Mouse (Mus musculus) testis, adult 2 months (tissue): ENCODE data around the gene Slc4a4. TPM values are rescaled to one million over a fixed set of nuclear protein-coding genes. Genes with fewer than 3 reads are reported as not detected.

Experiments
- H3K27ac ChIP-seq: fragments of 200-500 bp; 2 replicates; pipeline ENCODE4 v1.5.1; 2012; ENCODE audit warnings: low read depth, low read length; ENCODE audit not compliant: control insufficient read depth, insufficient read depth
- H3K27me3 ChIP-seq: fragments of 200-500 bp; 2 replicates; pipeline ENCODE4 v1.6.1; 2012; ENCODE audit warnings: mild to moderate bottlenecking, low read length, moderate library complexity; ENCODE audit not compliant: control insufficient read depth, insufficient read depth
- H3K36me3 ChIP-seq: fragments of 200-500 bp; 2 replicates; pipeline ENCODE4 v1.6.1; 2012; ENCODE audit warnings: mild to moderate bottlenecking, low read length; ENCODE audit not compliant: control insufficient read depth, insufficient read depth
- H3K4me1 ChIP-seq: fragments of 200-500 bp; 2 replicates; pipeline ENCODE4 v1.6.1; 2012; ENCODE audit warnings: low read length; ENCODE audit not compliant: control insufficient read depth, insufficient read depth
- H3K4me3 ChIP-seq: fragments of 200-500 bp; 2 replicates; pipeline ENCODE4 v1.5.1; 2012; ENCODE audit warnings: low read depth, mild to moderate bottlenecking, low read length, moderate library complexity, mixed read lengths; ENCODE audit not compliant: control insufficient read depth
- CTCF ChIP-seq: fragments of 200-500 bp; IDR thresholded peaks from 2 replicates; pipeline ENCODE4 v1.5.1; 2012; ENCODE audit warnings: low read depth, mild to moderate bottlenecking, inconsistent platforms, low read length, moderate library complexity; ENCODE audit not compliant: control insufficient read depth, insufficient read depth, insufficient replicate concordance
- POLR2A ChIP-seq: fragments of 200-500 bp; IDR thresholded peaks from 2 replicates; pipeline ENCODE4 v1.6.1; 2012; ENCODE audit warnings: low read depth, mild to moderate bottlenecking, inconsistent platforms, low read length, moderate library complexity; ENCODE audit not compliant: control insufficient read depth
- polyA plus RNA-seq: library from polyadenylated mRNA; depleted of rRNA; stranded (reverse); fragments of >200 nt; gene quantifications from 2 replicates; pipeline ENCODE4 v1.2.3, GENCODE M21; 2012

Gene Slc4a4
- polyA plus RNA-seq, 1 experiment = 0.38 TPM

GRCm38 (mm10) chr5:88975694-88976093 lies 89.1 kb downstream of the Slc4a4 start:
- no peaks in the 10 kb centered on the region for H3K27me3 ChIP-seq
- no peak overlapping the region for H3K27ac ChIP-seq
- no peaks in the 10 kb centered on the region for H3K36me3 ChIP-seq
- TF ChIP-seq POLR2A (no peak), CTCF (no peak)
- peaks cover 3% of the 10 kb centered on the region; the same call in 1 of the 2 replicates for H3K4me1 ChIP-seq
- H3K4me3 ChIP-seq = no peak overlapping the region

DNA sequence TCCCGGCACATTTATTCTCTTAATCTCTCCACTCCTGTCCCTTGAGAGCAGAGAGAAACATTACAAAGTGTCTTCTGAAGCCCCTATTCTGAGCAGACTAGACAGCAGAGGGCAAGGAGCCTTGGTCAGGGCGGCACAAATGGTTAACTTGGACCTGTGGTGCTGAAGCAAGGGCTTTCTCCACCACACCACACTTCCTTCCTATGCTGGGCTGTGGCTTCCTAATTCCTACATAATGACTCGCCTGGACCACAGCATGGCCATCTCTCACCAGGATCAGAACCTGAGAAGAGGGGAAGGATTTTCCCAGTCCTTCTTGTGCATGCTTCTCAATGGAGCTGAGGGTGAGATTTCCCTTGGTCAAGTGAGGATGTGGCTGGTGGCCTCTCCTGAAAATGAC lies 89.8 kb downstream of the Slc4a4 start:
- H3K27me3 ChIP-seq = no peaks in the 10 kb centered on the region
- H3K4me1 ChIP-seq = peaks cover 3% of the 10 kb centered on the region; the same call in 1 of the 2 replicates
- no peak overlapping the region for H3K4me3 ChIP-seq
- H3K27ac ChIP-seq = no peak overlapping the region
- H3K36me3 ChIP-seq = no peaks in the 10 kb centered on the region
- TF ChIP-seq CTCF (no peak), POLR2A (no peak)

- TF ChIP-seq POLR2A = no peak
- no peak for TF ChIP-seq CTCF
- no peak overlapping the region for H3K27ac ChIP-seq
- no peaks in the 10 kb centered on the region for H3K27me3 ChIP-seq
- H3K4me1 ChIP-seq = no peaks in the 10 kb centered on the region
- H3K36me3 ChIP-seq = no peaks in the 10 kb centered on the region
- no peak overlapping the region for H3K4me3 ChIP-seq
These were observed 94.1 kb downstream of the Slc4a4 start for GRCm38 (mm10) chr5:88980740-88981139.

- no peak for TF ChIP-seq POLR2A
- TF ChIP-seq CTCF = no peak
- H3K27ac ChIP-seq = no peak overlapping the region
- H3K27me3 ChIP-seq = no peaks in the 10 kb centered on the region
- H3K4me3 ChIP-seq = no peak overlapping the region
- no peaks in the 10 kb centered on the region for H3K36me3 ChIP-seq
- no peaks in the 10 kb centered on the region for H3K4me1 ChIP-seq
These were observed 94.8 kb downstream of the Slc4a4 start for GRCm38 (mm10) chr5:88981243-88982014.

GRCm38 (mm10) chr5:88982040-88982736 lies 95.6 kb downstream of the Slc4a4 start:
- Histone ChIP-seq H3K36me3 (no peaks in the 10 kb centered on the region), H3K4me3 (no peak overlapping the region), H3K27ac (no peak overlapping the region), H3K4me1 (no peaks in the 10 kb centered on the region), H3K27me3 (no peaks in the 10 kb centered on the region)
- TF ChIP-seq POLR2A (no peak), CTCF (no peak)

- H3K27ac ChIP-seq = no peak overlapping the region
- H3K4me1 ChIP-seq = no peaks in the 10 kb centered on the region
- TF ChIP-seq POLR2A (no peak), CTCF (no peak)
- H3K27me3 ChIP-seq = no peaks in the 10 kb centered on the region
- H3K36me3 ChIP-seq = no peaks in the 10 kb centered on the region
- H3K4me3 ChIP-seq = no peak overlapping the region
These were observed 96.6 kb downstream of the Slc4a4 start for GRCm38 (mm10) chr5:88983170-88983569.

- no peaks in the 10 kb centered on the region for H3K27me3 ChIP-seq
- no peaks in the 10 kb centered on the region for H3K4me1 ChIP-seq
- no peak overlapping the region for H3K27ac ChIP-seq
- H3K4me3 ChIP-seq = no peak overlapping the region
- no peak for TF ChIP-seq CTCF
- TF ChIP-seq POLR2A = no peak
- no peaks in the 10 kb centered on the region for H3K36me3 ChIP-seq
These were observed 97.0 kb downstream of the Slc4a4 start for GRCm38 (mm10) chr5:88983652-88984051.

- TF ChIP-seq CTCF = no peak
- no peak for TF ChIP-seq POLR2A
- Histone ChIP-seq H3K36me3 (no peaks in the 10 kb centered on the region), H3K27me3 (no peaks in the 10 kb centered on the region), H3K27ac (no peak overlapping the region), H3K4me1 (peaks cover 2% of the 10 kb centered on the region; the same call in 1 of the 2 replicates), H3K4me3 (no peak overlapping the region)
These were observed 102.4 kb downstream of the Slc4a4 start for GRCm38 (mm10) chr5:88989018-88989417.
